Mouse (Mus musculus) small intestine, adult 2 months (tissue): ENCODE data around the gene Prtn3. TPM values are rescaled to one million over a fixed set of nuclear protein-coding genes. Genes with fewer than 3 reads are reported as not detected.

Experiments
- H3K27ac ChIP-seq: fragments of 200-500 bp; 2 replicates; pipeline ENCODE4 v1.5.1; 2012; ENCODE audit warnings: low read depth, low read length, control low read depth, inconsistent platforms; ENCODE audit not compliant: insufficient read depth
- H3K27me3 ChIP-seq: fragments of 200-500 bp; 2 replicates; pipeline ENCODE4 v1.6.1; 2012; ENCODE audit warnings: mild to moderate bottlenecking, moderate library complexity, low read length, inconsistent platforms; ENCODE audit not compliant: control insufficient read depth, insufficient read depth
- H3K36me3 ChIP-seq: fragments of 200-500 bp; 2 replicates; pipeline ENCODE4 v1.6.1; 2012; ENCODE audit warnings: mild to moderate bottlenecking, low read length, control low read depth, inconsistent platforms; ENCODE audit not compliant: control insufficient read depth, insufficient read depth
- H3K4me1 ChIP-seq: fragments of 200-500 bp; 2 replicates; pipeline ENCODE4 v1.6.1; 2012; ENCODE audit warnings: low read length, inconsistent platforms, mixed read lengths; ENCODE audit not compliant: control insufficient read depth, insufficient read depth, insufficient read length
- H3K4me3 ChIP-seq: fragments of 200-500 bp; 2 replicates; pipeline ENCODE4 v1.5.1; 2012; ENCODE audit warnings: low read depth, mild to moderate bottlenecking, control low read depth, inconsistent platforms, low read length, moderate library complexity
- CTCF ChIP-seq: fragments of 200-500 bp; IDR thresholded peaks from 2 replicates; pipeline ENCODE4 v1.5.1; 2012; ENCODE audit warnings: low read depth, mild to moderate bottlenecking, control low read depth, inconsistent platforms, low read length, moderate library complexity, mixed read lengths; ENCODE audit not compliant: insufficient replicate concordance, insufficient read length; ENCODE audit errors: extremely low read depth
- POLR2A ChIP-seq: fragments of 200-500 bp; IDR thresholded peaks from 2 replicates; pipeline ENCODE4 v1.6.1; 2012; ENCODE audit warnings: low read depth, mild to moderate bottlenecking, control low read depth, inconsistent platforms, low read length, moderate library complexity
- WGBS: fragments of 180-500 bp; shearing (Covaris S2); methylation state at CpG from one replicate; pipeline ENCODE4 v1.1.7; 2018; 5-methylcytosine and 5-hydroxymethylcytosine counted together
- polyA plus RNA-seq: library from polyadenylated mRNA; depleted of rRNA; stranded (reverse); fragments of >200 nt; gene quantifications from 2 replicates; pipeline ENCODE4 v1.2.3, GENCODE M21; 2012

Prtn3 gene
- polyA plus RNA-seq, 1 experiment: 2.1 TPM

DNA sequence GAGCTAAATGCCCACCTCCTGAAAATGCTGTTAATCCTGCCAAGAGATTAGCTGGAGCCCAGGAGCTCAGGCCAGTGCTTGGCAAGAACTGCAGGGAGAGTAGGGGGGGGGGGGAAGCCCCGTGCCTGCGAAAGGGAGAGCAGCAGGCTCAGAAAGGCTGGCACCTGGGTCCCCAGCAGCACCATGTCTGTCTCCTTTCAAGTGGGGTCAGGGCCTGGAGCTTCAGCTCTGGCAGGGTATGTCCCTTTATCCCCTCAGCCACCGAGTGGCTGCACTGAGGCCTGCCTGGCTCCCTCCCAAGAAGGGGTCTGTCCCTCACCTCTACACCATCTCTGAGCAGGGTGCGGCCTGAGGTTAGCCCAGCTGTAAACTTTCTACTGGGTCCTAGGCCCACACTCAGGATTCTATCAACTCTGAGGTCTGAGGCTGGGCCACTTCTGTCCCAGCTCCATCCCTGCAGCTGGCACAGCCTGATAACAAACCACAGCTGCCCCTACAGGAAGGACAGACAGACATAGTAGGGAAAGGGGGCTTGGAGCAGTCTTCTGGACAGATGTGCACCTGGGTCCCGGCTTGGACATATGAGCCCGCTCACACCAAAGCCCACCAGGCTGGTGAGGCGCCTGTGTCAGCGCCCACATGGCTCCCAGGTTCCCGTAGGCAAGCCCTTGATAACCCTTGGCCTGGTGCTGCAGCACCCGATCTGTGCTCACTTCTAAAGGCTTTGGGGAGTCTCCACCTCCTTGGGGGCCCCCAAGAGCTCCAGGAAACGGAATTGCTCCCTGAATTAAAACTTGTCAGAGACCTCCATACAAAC is 40.1 kb downstream of the Prtn3 start:
- WGBS: 67% methylated on average over 11 of the region's 11 CpGs
- TF ChIP-seq POLR2A (no peak), CTCF (no peak)
- 0 out of 2 replicates have a peak overlapping the region, but pooled peaks have one; percentile 21 for H3K27ac ChIP-seq

GRCm38 (mm10) chr10:79914948-79915596 is 40.8 kb downstream of the Prtn3 start:
- H3K27ac ChIP-seq: 0 out of 2 replicates have a peak overlapping the region, but pooled peaks have one; percentile 34
- WGBS: 20% methylated on average over 7 of the region's 7 CpGs
- no peak overlapping the region for H3K4me3 ChIP-seq
- H3K27me3 ChIP-seq: no peaks in the 10 kb centered on the region
- H3K4me1 ChIP-seq: peaks cover 21% of the 10 kb centered on the region
- no peak for TF ChIP-seq POLR2A
- TF ChIP-seq CTCF: no peak
- H3K36me3 ChIP-seq: peaks cover 6% of the 10 kb centered on the region; the same call in 1 of the 2 replicates

More for the DNA sequence above, 40.1 kb downstream of the Prtn3 start:
- H3K4me3 ChIP-seq: no peak overlapping the region
- peaks cover 6% of the 10 kb centered on the region; the same call in 1 of the 2 replicates for H3K36me3 ChIP-seq
- no peaks in the 10 kb centered on the region for H3K27me3 ChIP-seq
- H3K4me1 ChIP-seq: peaks cover 20% of the 10 kb centered on the region

DNA sequence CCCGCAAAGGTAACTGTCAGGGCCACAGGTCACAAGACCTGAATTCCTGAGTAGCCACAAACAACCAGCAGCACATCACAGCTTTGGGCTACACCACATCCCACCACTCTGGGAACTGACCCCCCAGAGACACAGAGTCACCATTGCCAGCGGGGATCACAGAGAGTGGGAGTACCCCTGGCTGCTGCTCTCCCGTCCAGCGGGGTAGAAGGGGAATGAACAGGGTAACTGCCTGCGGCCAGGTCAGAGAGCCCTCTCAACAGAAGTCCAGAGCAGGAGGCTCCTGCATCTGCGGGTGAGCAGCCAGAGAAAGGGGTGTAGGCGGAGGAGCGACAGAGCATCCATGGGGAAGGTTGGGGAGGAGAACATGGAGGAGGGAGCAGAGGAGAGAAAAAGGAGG is 41.8 kb downstream of the Prtn3 start:
- TF ChIP-seq CTCF: no peak
- no peak for TF ChIP-seq POLR2A
- whole genome bisulfite sequencing: 15% methylated on average over 8 of the region's 8 CpGs
- Histone ChIP-seq H3K4me1 (peaks cover 24% of the 10 kb centered on the region), H3K27me3 (peaks cover 4% of the 10 kb centered on the region; the same call in 1 of the 2 replicates), H3K27ac (no peak overlapping the region), H3K4me3 (peak overlapping the region; percentile 77), H3K36me3 (0 out of 2 replicates have a peak, but pooled peaks cover 2% of the 10 kb centered on the region)

GRCm38 (mm10) chr10:79916808-79917531 is 42.7 kb downstream of the Prtn3 start, which contains the start of gene Kiss1r:
Kiss1r (plus strand) TSS chr10:79916971.
- H3K27me3 ChIP-seq: peaks cover 12% of the 10 kb centered on the region; the same call in 1 of the 2 replicates
- H3K36me3 ChIP-seq: 0 out of 2 replicates have a peak, but pooled peaks cover 2% of the 10 kb centered on the region
- WGBS: 1% methylated on average over 42 of the region's 42 CpGs
- H3K27ac ChIP-seq: peak within 1 kb of the TSS; percentile 31
- peak; percentile 91 for TF ChIP-seq POLR2A
- no peak for TF ChIP-seq CTCF
- peaks cover 30% of the 10 kb centered on the region for H3K4me1 ChIP-seq
- H3K4me3 ChIP-seq: peak within 1 kb of the TSS; percentile 77

GRCm38 (mm10) chr10:79917532-79918100 is 43.3 kb downstream of the Prtn3 start:
- WGBS: 79% methylated on average over 5 of the region's 5 CpGs
- Histone ChIP-seq H3K36me3 (no peaks in the 10 kb centered on the region), H3K27ac (no peak overlapping the region; the same call in 1 of the 2 replicates), H3K4me3 (no peak overlapping the region), H3K4me1 (peaks cover 30% of the 10 kb centered on the region), H3K27me3 (peaks cover 12% of the 10 kb centered on the region; the same call in 1 of the 2 replicates)
- TF ChIP-seq POLR2A: no peak
- no peak for TF ChIP-seq CTCF

GRCm38 (mm10) chr10:79918231-79919078 is 44.2 kb downstream of the Prtn3 start:
- 60% methylated on average over 35 of the region's 35 CpGs for WGBS
- Histone ChIP-seq H3K4me3 (peak overlapping the region; percentile 48), H3K27me3 (peaks cover 12% of the 10 kb centered on the region; the same call in 1 of the 2 replicates)

More at GRCm38 (mm10) chr10:79918231-79919078, 44.2 kb downstream of the Prtn3 start:
- Histone ChIP-seq H3K36me3 (no peaks in the 10 kb centered on the region), H3K4me1 (peaks cover 30% of the 10 kb centered on the region), H3K27ac (no peak overlapping the region)
- TF ChIP-seq POLR2A (no peak), CTCF (no peak)
